In the genomic region with DNA sequence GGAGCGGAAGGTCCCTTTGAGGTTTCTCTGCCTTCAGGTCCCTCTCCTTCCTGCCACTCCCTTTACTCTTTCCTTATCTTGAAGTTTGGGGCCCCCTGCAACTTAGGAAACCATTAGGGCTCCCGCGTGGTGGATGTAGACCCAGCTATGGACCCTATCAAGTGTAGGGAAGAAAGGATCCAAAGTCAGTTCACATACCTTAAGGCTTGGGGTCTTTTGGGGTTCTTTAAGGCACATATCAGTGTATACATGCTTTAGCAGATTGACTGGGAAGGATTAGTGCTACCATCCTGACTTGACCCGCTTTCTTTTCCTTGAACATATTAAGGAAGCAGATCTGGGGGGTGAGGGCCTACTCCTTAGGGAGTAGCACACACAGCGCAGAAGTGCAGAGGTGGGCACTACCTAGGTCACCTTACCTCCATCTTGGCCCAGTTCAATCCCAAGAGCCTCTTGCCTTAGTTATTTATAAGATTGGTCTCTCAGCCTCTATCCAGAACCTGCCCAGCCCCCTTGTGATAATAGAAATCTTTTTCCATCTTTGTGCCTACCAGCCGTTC, we compare ENCODE assay signal across 11 mouse cellular contexts. TPM values are rescaled to one million over a fixed set of nuclear protein-coding genes. Genes with fewer than 3 reads are reported as not detected.
DNase-seq lines count a peak whose midpoint lies in the region; ATAC-seq and TF ChIP-seq lines count a peak whose summit lies in the region.
"Had no signal": no experiment of that assay in that cellular context is flagged by ENCODE, and none has a peak within 500 bp of the region (broad histone marks: within the 10 kb centered on the region; RNA-seq: fewer than 3 reads in every experiment).

No protein-coding gene starts in this region.

- DNase-seq in left cerebral cortex, adult 2 months (ENCODE audit: extremely low spot score in 1 of 2, low spot score in 2 of 2), result no peak
- DNase-seq in left cerebral cortex, adult 18-20 months (ENCODE audit: low spot score in 2 of 2), result no peak
- DNase-seq in midbrain, embryonic 10.5 days (ENCODE audit: low spot score), result no peak
- no peak for DNase-seq in kidney, adult 8-10 months
- DNase-seq in urinary bladder, adult 18-20 months (ENCODE audit: low spot score in 2 of 2), result no peak
- no peak for DNase-seq in kidney, postnatal 36 days
- DNase-seq: gastrocnemius, postnatal 36 days had no signal

- TF ChIP-seq CTCF in left cerebral cortex, adult 2 months (IDR thresholded peaks at IDR 0.05), result no peak

- peak overlapping the region; percentile 88 for H3K4me3 ChIP-seq in left cerebral cortex, adult 2 months
- peak overlapping the region; percentile 85 for H3K4me3 ChIP-seq in forebrain, embryonic 15.5 days
- H3K4me3 ChIP-seq in midbrain, embryonic 10.5 days, result peak overlapping the region; percentile 64
- H3K4me3 ChIP-seq: erythroblast, embryonic 14.5 days; megakaryocyte, embryonic 14.5 days had no signal

- H3K4me1 ChIP-seq in forebrain, embryonic 15.5 days, result peaks cover 51% of the 10 kb centered on the region
- peaks cover 99% of the 10 kb centered on the region for H3K4me1 ChIP-seq in midbrain, embryonic 10.5 days

- peak overlapping the region; percentile 86 for H3K27ac ChIP-seq in left cerebral cortex, adult 2 months
- H3K27ac ChIP-seq in forebrain, embryonic 15.5 days (replicated peaks), result peak overlapping the region; percentile 98
- H3K27ac ChIP-seq in midbrain, embryonic 10.5 days (replicated peaks), result peak overlapping the region; percentile 95
- H3K27ac ChIP-seq: liver, embryonic 14.5 days had no signal

- intact Hi-C loops in left cerebral cortex, adult 2 months (cut with DNase I), result no loop called here

- no peaks in the 10 kb centered on the region for H3K9me3 ChIP-seq in forebrain, embryonic 15.5 days
- no peaks in the 10 kb centered on the region for H3K9me3 ChIP-seq in midbrain, embryonic 10.5 days (replicated peaks)

- H3K4me2 ChIP-seq in forebrain, embryonic 15.5 days (replicated peaks), result peak overlapping the region; percentile 92

- H3K27me3 ChIP-seq in forebrain, embryonic 15.5 days, result no peaks in the 10 kb centered on the region
- peaks cover 100% of the 10 kb centered on the region for H3K27me3 ChIP-seq in midbrain, embryonic 10.5 days (ENCODE audit: low read depth, poor library complexity, severe bottlenecking)

- ATAC-seq in forebrain, embryonic 15.5 days (replicated peaks), result no peak

- 3% methylated on average over 6 of the region's 6 CpGs for WGBS in forebrain, embryonic 15.5 days
- WGBS in midbrain, embryonic 10.5 days, result under 1% methylated on average over 6 of the region's 6 CpGs

- peak overlapping the region; percentile 100 for H3K9ac ChIP-seq in forebrain, embryonic 15.5 days (replicated peaks)
- H3K9ac ChIP-seq: liver, embryonic 14.5 days had no signal

- peaks cover 11% of the 10 kb centered on the region; the same call in 1 of the 2 replicates for H3K36me3 ChIP-seq in forebrain, embryonic 15.5 days
- H3K36me3 ChIP-seq in midbrain, embryonic 10.5 days, result peaks cover 41% of the 10 kb centered on the region

RNA-seq across cellular contexts. Expression of a gene that starts 40.4 kb away (rescaled TPM):
- total RNA-seq in left cerebral cortex, adult 2 months (2021), result 100 to 1,000 TPM in 1 of 2 experiments, 10 to 100 TPM in 1; 86.7 to 100 TPM
- total RNA-seq in left cerebral cortex, adult 18-20 months (2021), result 100 to 1,000 TPM in 1 of 2 experiments, 10 to 100 TPM in 1; 92.3 to 115 TPM
- polyA plus RNA-seq in forebrain, embryonic 15.5 days (2015; fragmentation: Nextera tagmentation; extraction: Ambion mirVana), result 32.9 and 35.8 TPM in 2 replicates
- 41.3 and 43.2 TPM in 2 replicates for polyA plus RNA-seq in midbrain, embryonic 10.5 days (2016; fragmentation: Nextera tagmentation; extraction: Ambion mirVana)
